Mouse (Mus musculus): ENCODE measurements at regions not wholly inside any gene's neighbourhood (a gene's known extent, or its start where the extent isn't known, plus 50 kb on each side); places are given as distances from the start of the nearest gene placed in this dataset.

DNA sequence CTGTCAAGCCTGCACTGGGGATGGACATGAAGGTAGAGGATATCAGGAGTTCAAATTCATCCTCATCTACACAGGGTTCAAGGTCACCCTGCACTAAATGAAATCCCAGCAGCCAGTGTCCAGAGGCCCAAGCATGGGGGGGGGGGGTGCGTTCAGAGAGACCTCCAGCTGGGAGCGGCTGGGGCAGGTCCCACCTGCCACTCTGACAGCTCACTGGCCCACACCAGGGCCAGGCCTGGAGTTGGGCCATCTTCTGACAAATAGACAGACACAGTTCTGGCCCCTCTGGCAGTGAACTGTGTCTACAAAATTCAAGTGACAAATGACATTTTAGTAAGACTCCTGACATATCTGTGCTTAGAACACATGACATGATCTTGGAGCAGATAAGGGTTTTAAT is 86.8 kb downstream of the Cstad start:
- no peak for TF ChIP-seq CTCF (IDR thresholded peaks at IDR 0.05; ENCODE audit: borderline replicate concordance, insufficient read depth, low read length)
- no peak for TF ChIP-seq POLR2A (IDR thresholded peaks at IDR 0.05; ENCODE audit: low read depth, low read length)

All from embryonic fibroblast, embryonic 13.5 days (primary cell).